Mouse (Mus musculus) lung, embryonic 15.5 days (tissue): ENCODE results near the gene Tmem181a. TPM values are rescaled to one million over a fixed set of nuclear protein-coding genes. Genes with fewer than 3 reads are reported as not detected.
"Not testable (repeated sequence)": the region's sequence is repeated elsewhere in the genome, so short reads cannot be mapped to it uniquely, and the experiment has no call there.

Experiments
- ATAC-seq: fragments of 200-750 bp; cut with Nextera tagmentation; 2 replicates; pipeline ENCODE4 v1.8.0; 2017; ENCODE audit warnings: moderate number of reproducible peaks, borderline replicate concordance; ENCODE audit not compliant: low FRiP score, low TSS enrichment; ENCODE audit errors: extremely low read depth
- H3K27ac ChIP-seq: fragments of 300-500 bp; sonication (generic); 2 replicates; pipeline ENCODE4 v1.5.1; 2015; ENCODE audit warnings: moderate library complexity, mild to moderate bottlenecking, inconsistent platforms
- H3K27me3 ChIP-seq: fragments of 300-500 bp; sonication (generic); 2 replicates; pipeline ENCODE4 v1.6.1; 2015; ENCODE audit warnings: inconsistent platforms
- H3K36me3 ChIP-seq: fragments of 300-500 bp; sonication (generic); 2 replicates; pipeline ENCODE4 v1.6.1; 2015; ENCODE audit warnings: inconsistent platforms
- H3K4me1 ChIP-seq: fragments of 300-500 bp; sonication (generic); 2 replicates; pipeline ENCODE4 v1.6.1; 2015; ENCODE audit warnings: inconsistent platforms
- H3K4me2 ChIP-seq: fragments of 300-500 bp; sonication (generic); 2 replicates; pipeline ENCODE4 v1.6.1; 2015; ENCODE audit warnings: inconsistent platforms, mild to moderate bottlenecking, moderate library complexity
- H3K4me3 ChIP-seq: fragments of 300-500 bp; sonication (generic); 2 replicates; pipeline ENCODE4 v1.5.1; 2015; ENCODE audit warnings: mild to moderate bottlenecking, inconsistent platforms
- H3K9ac ChIP-seq: fragments of 300-500 bp; sonication (generic); 2 replicates; pipeline ENCODE4 v1.6.1; 2015; ENCODE audit warnings: inconsistent platforms
- H3K9me3 ChIP-seq: fragments of 300-500 bp; sonication (generic); 2 replicates; pipeline ENCODE4 v1.6.1; 2016; ENCODE audit warnings: inconsistent platforms
- WGBS: fragments of 180-500 bp; shearing (Covaris S2); methylation state at CpG from one replicate; pipeline ENCODE4 v1.1.7; 2015; 5-methylcytosine and 5-hydroxymethylcytosine counted together
- polyA plus RNA-seq: library from polyadenylated mRNA; unstranded; fragments of >200 nt; fragmentation: Nextera tagmentation; extraction: Ambion mirVana; gene quantifications from 2 replicates; pipeline ENCODE4 v1.2.1, GENCODE M21; 2015

Gene Tmem181a
- polyA plus RNA-seq, 1 experiment from 2014 or later: 20.3 TPM

DNA sequence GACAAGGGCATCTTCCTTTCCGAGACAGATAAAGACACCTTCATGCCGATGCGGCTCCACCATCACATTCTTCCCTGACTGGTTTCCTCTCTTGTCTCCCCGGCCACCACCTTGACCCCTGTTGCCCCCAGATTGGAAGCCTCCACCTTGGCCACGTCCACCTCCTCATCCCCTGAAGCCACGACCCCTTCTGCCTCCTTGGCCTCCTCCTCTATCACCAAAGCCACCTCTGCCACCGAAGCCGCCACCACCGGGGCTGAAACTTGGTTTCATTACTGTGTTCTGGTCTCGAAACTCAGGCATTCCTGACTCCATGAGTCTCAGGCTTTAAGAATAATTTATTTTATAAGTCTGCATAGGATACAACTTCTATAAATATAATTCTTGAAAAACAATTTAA is 98.6 kb downstream of the Tmem181a start:
- H3K4me1 ChIP-seq, H3K4me2 ChIP-seq, H3K9ac ChIP-seq, H3K36me3 ChIP-seq, H3K9me3 ChIP-seq, H3K4me3 ChIP-seq, ATAC-seq, H3K27me3 ChIP-seq, H3K27ac ChIP-seq: not testable (repeated sequence)
- WGBS: 78% methylated on average over 10 of the region's 10 CpGs

Other genes with a start within 250 kb of the Tmem181a start
- gene Serac1, start 177.1 kb upstream of the Tmem181a start, polyA plus RNA-seq: 4.1 TPM in 2 replicates
- 181 and 192 TPM in 2 replicates for gene Gtf2h5, start 177.1 kb upstream of the Tmem181a start, polyA plus RNA-seq
- 70.9 and 82.4 TPM in 2 replicates for gene Tulp4, start 150.4 kb upstream of the Tmem181a start, polyA plus RNA-seq
- gene Dynlt1a, start 60.6 kb downstream of the Tmem181a start, polyA plus RNA-seq: 15.7 and 16.4 TPM in 2 replicates
- gene Dynlt1b, start 173.3 kb downstream of the Tmem181a start, polyA plus RNA-seq: 471 and 517 TPM in 2 replicates